Mouse (Mus musculus) liver, embryonic 11.5 days (tissue): ENCODE data around the gene Oxsr1. TPM values are rescaled to one million over a fixed set of nuclear protein-coding genes. Genes with fewer than 3 reads are reported as not detected.
A peak's percentile ranks its signal among the peaks of the same experiment; 100 is the strongest.

Experiments
- ATAC-seq: fragments of 200-750 bp; cut with Nextera tagmentation; replicated peaks from 2 replicates; pipeline ENCODE4 v1.8.0; 2017; ENCODE audit warnings: moderate number of reproducible peaks, mild to moderate bottlenecking, moderate TSS enrichment, moderate library complexity; ENCODE audit not compliant: low FRiP score
- DNase-seq: peaks from one replicate; pipeline ENCODE4 v3.0.0-alpha.2; 2017; ENCODE audit warnings: low spot score
- H3K27ac ChIP-seq: fragments of 300-500 bp; sonication (generic); 2 replicates; pipeline ENCODE4 v1.5.1; 2014; ENCODE audit warnings: mild to moderate bottlenecking, low read depth, low read length, control low read depth
- H3K27me3 ChIP-seq: fragments of 300-500 bp; sonication (generic); replicated peaks from 2 replicates; pipeline ENCODE4 v1.6.1; 2014; ENCODE audit warnings: low read length, mixed read lengths; ENCODE audit not compliant: control insufficient read depth, insufficient read depth
- H3K36me3 ChIP-seq: fragments of 300-500 bp; sonication (generic); 2 replicates; pipeline ENCODE4 v1.6.1; 2014; ENCODE audit warnings: mild to moderate bottlenecking, low read length, moderate library complexity, mixed read lengths; ENCODE audit not compliant: control insufficient read depth, insufficient read depth
- H3K4me1 ChIP-seq: fragments of 300-500 bp; sonication (generic); replicated peaks from 2 replicates; pipeline ENCODE4 v1.6.1; 2014; ENCODE audit warnings: low read length, mixed read lengths; ENCODE audit not compliant: control insufficient read depth, insufficient read depth
- H3K4me2 ChIP-seq: fragments of 300-500 bp; sonication (generic); 2 replicates; pipeline ENCODE4 v1.6.1; 2014; ENCODE audit warnings: mild to moderate bottlenecking, control low read depth, moderate library complexity
- H3K4me3 ChIP-seq: fragments of 300-500 bp; sonication (generic); 2 replicates; pipeline ENCODE4 v1.5.1; 2014; ENCODE audit warnings: low read depth, low read length, control low read depth
- H3K9ac ChIP-seq: fragments of 300-500 bp; sonication (generic); 2 replicates; pipeline ENCODE4 v1.6.1; 2014; ENCODE audit warnings: low read depth, low read length, control low read depth
- H3K9me3 ChIP-seq: fragments of 300-500 bp; sonication (generic); 2 replicates; pipeline ENCODE4 v1.6.1; 2016; ENCODE audit warnings: low read length, inconsistent platforms, mixed read lengths; ENCODE audit not compliant: control insufficient read depth
- WGBS: fragments of 180-500 bp; shearing (Covaris S2); extraction: QIAGEN DNeasy Blood & Tissue Kit; methylation state at CpG from one replicate; pipeline ENCODE4 v1.1.7; 2014; 5-methylcytosine and 5-hydroxymethylcytosine counted together
- polyA plus RNA-seq: library from polyadenylated mRNA; unstranded; fragments of >200 nt; fragmentation: Nextera tagmentation; extraction: Ambion mirVana; gene quantifications from 2 replicates; pipeline ENCODE4 v1.2.1, GENCODE M21; 2014

The Oxsr1 gene
- polyA plus RNA-seq, 1 experiment from 2014 or later, result 14.2 TPM

- H3K9ac ChIP-seq, result no peak overlapping the region
- WGBS, result 97% methylated on average over 2 of the region's 2 CpGs
- ATAC-seq (no peak), DNase-seq (no peak)
- H3K4me1 ChIP-seq, result no peaks in the 10 kb centered on the region
- H3K36me3 ChIP-seq, result peaks cover 10% of the 10 kb centered on the region
- H3K27me3 ChIP-seq, result no peaks in the 10 kb centered on the region
- no peak overlapping the region for H3K27ac ChIP-seq
- no peak overlapping the region for H3K4me2 ChIP-seq
- H3K9me3 ChIP-seq, result no peaks in the 10 kb centered on the region
- H3K4me3 ChIP-seq, result no peak overlapping the region
Measured at GRCm38 (mm10) chr9:119258785-119259184, 63.4 kb downstream of the Oxsr1 start.

DNA sequence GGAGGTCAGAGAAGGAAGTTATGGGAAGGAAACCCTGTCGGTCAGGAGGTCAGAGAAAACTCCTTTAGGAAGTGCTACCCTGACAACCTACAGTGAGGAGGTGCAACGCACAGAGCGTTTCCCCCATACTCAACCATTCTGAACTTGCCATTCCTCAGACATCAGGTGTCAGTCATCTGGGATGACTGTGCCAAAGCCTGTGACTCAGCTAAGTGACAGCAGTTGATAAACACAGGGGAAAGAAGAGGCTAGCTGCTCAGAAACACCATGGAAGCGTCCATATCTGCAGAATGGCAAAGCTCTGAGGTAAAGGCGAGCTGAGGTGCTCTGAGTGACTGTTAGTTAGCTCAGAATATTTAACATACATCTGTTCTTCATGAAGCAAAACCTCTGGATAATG lies 64.1 kb downstream of the Oxsr1 start:
- H3K27me3 ChIP-seq, result no peaks in the 10 kb centered on the region
- no peaks in the 10 kb centered on the region for H3K9me3 ChIP-seq
- 69% methylated on average over 5 of the region's 5 CpGs for WGBS
- ATAC-seq (no peak), DNase-seq (no peak)
- H3K27ac ChIP-seq, result no peak overlapping the region
- H3K36me3 ChIP-seq, result peaks cover 8% of the 10 kb centered on the region
- H3K9ac ChIP-seq, result no peak overlapping the region
- no peak overlapping the region for H3K4me3 ChIP-seq
- no peaks in the 10 kb centered on the region for H3K4me1 ChIP-seq
- no peak overlapping the region for H3K4me2 ChIP-seq

- Histone ChIP-seq H3K9me3 (no peaks in the 10 kb centered on the region), H3K4me3 (no peak overlapping the region), H3K27ac (no peak overlapping the region), H3K4me1 (no peaks in the 10 kb centered on the region), H3K4me2 (no peak overlapping the region), H3K36me3 (peaks cover 5% of the 10 kb centered on the region), H3K9ac (no peak overlapping the region), H3K27me3 (no peaks in the 10 kb centered on the region)
- no peak for DNase-seq
- 96% methylated on average over 12 of the region's 12 CpGs for WGBS
- ATAC-seq, result no peak
Measured at GRCm38 (mm10) chr9:119256161-119256560, 66.1 kb downstream of the Oxsr1 start.

DNA sequence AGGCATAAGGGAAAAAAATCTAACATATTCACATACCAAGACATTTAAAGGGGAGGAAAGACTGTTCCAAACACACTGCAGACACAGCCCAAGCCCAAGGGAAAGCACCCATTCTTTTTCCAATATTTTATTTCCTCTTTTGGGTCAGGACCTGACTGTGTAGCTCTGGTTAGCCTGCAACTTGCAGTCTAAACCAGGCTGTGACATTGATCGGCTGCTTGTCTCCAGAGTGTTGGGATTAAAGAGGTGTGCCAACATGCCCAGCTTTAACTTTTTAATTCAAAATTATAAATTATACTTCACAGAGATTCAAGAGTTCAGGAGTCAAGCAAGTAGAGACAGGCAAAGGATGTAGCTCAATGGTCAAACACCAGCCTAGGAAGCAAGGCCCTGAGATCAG lies 67.1 kb downstream of the Oxsr1 start:
- no peaks in the 10 kb centered on the region for H3K4me1 ChIP-seq
- ATAC-seq (no peak), DNase-seq (no peak)
- H3K27ac ChIP-seq, result no peak overlapping the region
- H3K4me2 ChIP-seq, result no peak overlapping the region
- peaks cover 3% of the 10 kb centered on the region for H3K36me3 ChIP-seq
- WGBS, result 95% methylated on average over 1 of the region's 1 CpGs
- H3K27me3 ChIP-seq, result no peaks in the 10 kb centered on the region
- H3K9me3 ChIP-seq, result no peaks in the 10 kb centered on the region
- no peak overlapping the region for H3K9ac ChIP-seq
- no peak overlapping the region for H3K4me3 ChIP-seq

DNA sequence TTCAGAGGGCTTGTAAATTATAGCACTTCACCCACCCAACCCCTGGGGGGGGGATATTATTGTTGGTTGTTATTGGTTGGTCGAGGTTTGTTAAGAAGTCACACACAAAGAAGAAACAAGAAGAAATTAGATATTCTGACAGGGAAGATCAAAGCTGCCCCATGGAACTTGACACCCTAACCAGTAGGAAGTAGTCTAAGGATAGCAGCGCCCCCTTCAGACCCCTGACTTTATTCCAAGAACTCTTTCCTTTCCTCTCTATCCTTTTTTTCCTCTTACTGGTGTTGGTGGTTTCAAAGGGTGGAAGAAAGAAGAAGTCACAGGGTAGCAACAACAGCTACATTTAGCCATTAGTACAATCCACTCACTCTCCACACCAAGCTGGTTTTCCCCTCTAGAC lies 68.0 kb downstream of the Oxsr1 start:
- H3K27ac ChIP-seq, result no peak overlapping the region
- no peak overlapping the region for H3K9ac ChIP-seq
- H3K27me3 ChIP-seq, result no peaks in the 10 kb centered on the region
- ATAC-seq (no peak), DNase-seq (no peak)
- no peaks in the 10 kb centered on the region for H3K9me3 ChIP-seq
- no peak overlapping the region for H3K4me3 ChIP-seq
- H3K36me3 ChIP-seq, result peaks cover 3% of the 10 kb centered on the region
- H3K4me1 ChIP-seq, result no peaks in the 10 kb centered on the region
- H3K4me2 ChIP-seq, result no peak overlapping the region
- whole genome bisulfite sequencing, result 70% methylated on average over 2 of the region's 2 CpGs

DNA sequence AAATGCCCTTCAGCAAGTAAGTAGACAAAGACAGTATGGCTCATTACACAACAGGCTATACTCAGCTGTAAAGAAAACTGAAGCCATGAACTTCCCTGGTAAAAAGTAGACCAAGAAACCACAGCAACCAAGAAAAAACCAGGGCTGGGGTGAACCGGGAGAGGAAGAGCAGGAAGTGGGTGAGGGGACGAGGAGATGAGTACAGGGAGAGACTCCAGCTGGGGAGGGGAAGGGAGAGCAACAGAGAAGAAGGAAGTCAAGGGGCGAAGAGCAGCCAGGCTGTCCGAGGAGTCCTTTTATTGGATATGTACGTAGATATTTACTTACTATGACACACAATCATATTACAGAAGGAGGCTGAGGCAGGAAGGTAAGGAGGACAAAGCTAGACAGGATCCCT lies 74.2 kb downstream of the Oxsr1 start:
- H3K4me3 ChIP-seq, result no peak overlapping the region
- no peak overlapping the region for H3K4me2 ChIP-seq
- H3K27me3 ChIP-seq, result no peaks in the 10 kb centered on the region
- no peaks in the 10 kb centered on the region for H3K9me3 ChIP-seq
- 54% methylated on average over 5 of the region's 5 CpGs for WGBS
- no peak for DNase-seq
- H3K27ac ChIP-seq, result no peak overlapping the region
- no peak for ATAC-seq
- no peaks in the 10 kb centered on the region for H3K4me1 ChIP-seq
- no peak overlapping the region for H3K9ac ChIP-seq
- peaks cover 3% of the 10 kb centered on the region; the same call in 1 of the 2 replicates for H3K36me3 ChIP-seq

DNA sequence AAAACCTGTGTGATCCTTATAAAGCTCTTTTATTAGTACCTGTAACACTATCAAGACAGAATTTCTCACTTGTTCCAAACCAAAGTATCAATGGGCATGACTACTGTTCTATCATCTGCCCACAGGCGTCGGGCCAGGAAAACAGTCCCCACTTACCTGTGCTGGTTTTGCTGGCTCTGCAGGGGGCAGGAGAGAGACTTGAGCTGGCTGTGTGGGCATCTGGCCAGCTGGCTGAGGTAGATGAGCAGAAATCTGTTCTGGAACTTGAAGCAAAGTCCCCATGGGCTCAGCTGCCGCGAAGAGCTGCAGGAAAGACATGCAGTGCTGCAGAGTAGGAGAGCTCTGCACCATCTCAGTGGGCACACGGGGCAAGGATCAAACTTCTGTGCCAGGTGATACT lies 75.4 kb downstream of the Oxsr1 start:
- no peaks in the 10 kb centered on the region for H3K4me1 ChIP-seq
- 93% methylated on average over 5 of the region's 5 CpGs for WGBS
- no peak overlapping the region for H3K4me3 ChIP-seq
- no peak overlapping the region for H3K4me2 ChIP-seq
- H3K27ac ChIP-seq, result no peak overlapping the region
- DNase-seq (peak; percentile 28), ATAC-seq (no peak)
- H3K9me3 ChIP-seq, result no peaks in the 10 kb centered on the region
- no peaks in the 10 kb centered on the region for H3K27me3 ChIP-seq
- peaks cover 3% of the 10 kb centered on the region; the same call in 1 of the 2 replicates for H3K36me3 ChIP-seq
- no peak overlapping the region for H3K9ac ChIP-seq

GRCm38 (mm10) chr9:119243981-119244380 lies 78.2 kb downstream of the Oxsr1 start:
- Histone ChIP-seq H3K27me3 (no peaks in the 10 kb centered on the region), H3K4me2 (no peak overlapping the region), H3K27ac (no peak overlapping the region), H3K4me1 (no peaks in the 10 kb centered on the region), H3K4me3 (no peak overlapping the region), H3K9ac (no peak overlapping the region), H3K36me3 (peaks cover 7% of the 10 kb centered on the region), H3K9me3 (no peaks in the 10 kb centered on the region)
- WGBS, result 86% methylated on average over 3 of the region's 3 CpGs
- DNase-seq (no peak), ATAC-seq (no peak)

- Histone ChIP-seq H3K4me2 (no peak overlapping the region), H3K36me3 (peaks cover 7% of the 10 kb centered on the region), H3K9ac (no peak overlapping the region), H3K4me1 (no peaks in the 10 kb centered on the region), H3K27ac (no peak overlapping the region), H3K4me3 (no peak overlapping the region), H3K27me3 (no peaks in the 10 kb centered on the region), H3K9me3 (no peaks in the 10 kb centered on the region)
- ATAC-seq, result no peak
- WGBS, result 81% methylated on average over 11 of the region's 11 CpGs
- DNase-seq, result peak; percentile 22
Measured at GRCm38 (mm10) chr9:119241169-119241865, 80.9 kb downstream of the Oxsr1 start.
